Mouse (Mus musculus) myocyte (in vitro differentiated cells): Measurements from ENCODE around the gene Mlph. TPM values are rescaled to one million over a fixed set of nuclear protein-coding genes. Genes with fewer than 3 reads are reported as not detected.

Experiments used
- H3K27me3 ChIP-seq: one replicate; pipeline ENCODE4 v1.6.1; 2011; ENCODE audit not compliant: control insufficient read depth, insufficient read depth, insufficient read length
- H3K36me3 ChIP-seq: one replicate; pipeline ENCODE4 v1.6.1; 2011; ENCODE audit not compliant: control insufficient read depth, insufficient read depth
- H3K4me2 ChIP-seq: one replicate; pipeline ENCODE4 v1.6.1; 2011; ENCODE audit warnings: low read depth, control low read depth
- H3K4me3 ChIP-seq: one replicate; pipeline ENCODE4 v1.5.1; 2011; ENCODE audit warnings: mild to moderate bottlenecking, control low read depth, moderate library complexity
- H3K79me2 ChIP-seq: one replicate; pipeline ENCODE4 v1.6.1; 2011; ENCODE audit not compliant: control insufficient read depth, insufficient read depth
- H3ac ChIP-seq: one replicate; pipeline ENCODE4 v1.6.1; 2011; ENCODE audit not compliant: control insufficient read depth, insufficient read length
- CEBPB ChIP-seq: IDR thresholded peaks from 2 replicates; pipeline ENCODE4 v1.6.1; 2011; ENCODE audit warnings: mild to moderate bottlenecking, moderate library complexity; ENCODE audit not compliant: poor library complexity, insufficient read depth, severe bottlenecking
- E2F4 ChIP-seq: IDR thresholded peaks from one replicate; pipeline ENCODE4 v1.6.1; 2011; ENCODE audit warnings: mild to moderate bottlenecking, control low read depth, moderate library complexity; ENCODE audit not compliant: insufficient read depth
- MAX ChIP-seq: IDR thresholded peaks from one replicate; pipeline ENCODE4 v1.6.1; 2011; ENCODE audit warnings: low read depth, mild to moderate bottlenecking, control low read depth
- MYOD1 ChIP-seq, 3 experiments: IDR thresholded peaks; one replicate each; pipeline ENCODE4 v1.6.1; 2011; ENCODE audit warnings: control low read depth in 2 of 3, low read depth in 2 of 3, mild to moderate bottlenecking in 2 of 3, moderate library complexity in 1 of 3; ENCODE audit not compliant: insufficient read length in 2 of 3, control insufficient read depth in 1 of 3
- MYOG ChIP-seq, 3 experiments: IDR thresholded peaks; one replicate each; pipeline ENCODE4 v1.6.1; 2011; ENCODE audit warnings: control low read depth in 2 of 3, low read depth in 2 of 3, mild to moderate bottlenecking in 2 of 3; ENCODE audit not compliant: insufficient read length in 2 of 3, control insufficient read depth in 1 of 3, insufficient read depth in 1 of 3
- POLR2A ChIP-seq: IDR thresholded peaks from one replicate; pipeline ENCODE4 v1.6.1; 2011; ENCODE audit warnings: low read depth, mild to moderate bottlenecking, control low read depth, moderate library complexity; ENCODE audit not compliant: insufficient read length
- POLR2AphosphoS2 ChIP-seq: IDR thresholded peaks from one replicate; pipeline ENCODE4 v1.6.1; 2011; ENCODE audit warnings: low read depth, control low read depth; ENCODE audit not compliant: insufficient read length
- REST ChIP-seq: IDR thresholded peaks from one replicate; pipeline ENCODE4 v1.6.1; 2011; ENCODE audit warnings: mild to moderate bottlenecking, control low read depth, moderate library complexity; ENCODE audit not compliant: insufficient read depth, insufficient read length
- SRF ChIP-seq: IDR thresholded peaks from one replicate; pipeline ENCODE4 v1.6.1; 2011; ENCODE audit warnings: low read depth; ENCODE audit not compliant: control insufficient read depth, insufficient read length
- TCF12 ChIP-seq: IDR thresholded peaks from one replicate; pipeline ENCODE4 v1.6.1; 2011; ENCODE audit warnings: mild to moderate bottlenecking, control low read depth; ENCODE audit not compliant: poor library complexity, insufficient read depth, severe bottlenecking
- TCF3 ChIP-seq: IDR thresholded peaks from one replicate; pipeline ENCODE4 v1.6.1; 2011; ENCODE audit warnings: low read depth, control low read depth; ENCODE audit not compliant: insufficient read length
- USF1 ChIP-seq: IDR thresholded peaks from one replicate; pipeline ENCODE4 v1.6.1; 2011; ENCODE audit warnings: low read depth, mild to moderate bottlenecking, control low read depth, moderate library complexity
- polyA plus RNA-seq: library from polyadenylated mRNA; unstranded; fragments of >200 nt; fragmentation: generic; extraction: Trizol; gene quantifications from one replicate; pipeline ENCODE4 v1.2.1, GENCODE M21; 2012; ENCODE audit warnings: missing spikeins

Gene Mlph
- polyA plus RNA-seq, 1 experiment = 0.11 TPM

- Histone ChIP-seq H3K79me2 (no peaks in the 10 kb centered on the region), H3K27me3 (no peaks in the 10 kb centered on the region), H3K36me3 (no peaks in the 10 kb centered on the region), H3K4me2 (peak overlapping the region; percentile 4), H3ac (no peak overlapping the region), H3K4me3 (no peak overlapping the region)
- TF ChIP-seq TCF12 (no peak), SRF (no peak), TCF3 (no peak), USF1 (no peak), MYOD1 (IDR thresholded peaks at IDR 0.05; ENCODE audit: control insufficient read depth in 1 of 3, insufficient read length in 2 of 3, low read depth in 2 of 3) (no peak), E2F4 (no peak), REST (no peak)
These were observed 10.0 kb upstream of the Mlph start for GRCm38 (mm10) chr1:90904729-90905404.

GRCm38 (mm10) chr1:90906357-90906756 lies 8.5 kb upstream of the Mlph start:
- TF ChIP-seq MAX (no peak), TCF12 (no peak), POLR2AphosphoS2 (no peak), REST (no peak), TCF3 (no peak), SRF (no peak), USF1 (no peak), E2F4 (no peak), CEBPB (no peak), MYOD1 (IDR thresholded peaks at IDR 0.05; ENCODE audit: control insufficient read depth in 1 of 3, insufficient read length in 2 of 3, low read depth in 2 of 3) (no peak), MYOG (IDR thresholded peaks at IDR 0.05; ENCODE audit: control insufficient read depth in 1 of 3, insufficient read depth in 1 of 3, insufficient read length in 2 of 3, low read depth in 2 of 3) (no peak), POLR2A (no peak)
- Histone ChIP-seq H3K27me3 (no peaks in the 10 kb centered on the region), H3K4me2 (no peak overlapping the region), H3K79me2 (no peaks in the 10 kb centered on the region), H3K4me3 (no peak overlapping the region), H3ac (no peak overlapping the region), H3K36me3 (no peaks in the 10 kb centered on the region)

DNA sequence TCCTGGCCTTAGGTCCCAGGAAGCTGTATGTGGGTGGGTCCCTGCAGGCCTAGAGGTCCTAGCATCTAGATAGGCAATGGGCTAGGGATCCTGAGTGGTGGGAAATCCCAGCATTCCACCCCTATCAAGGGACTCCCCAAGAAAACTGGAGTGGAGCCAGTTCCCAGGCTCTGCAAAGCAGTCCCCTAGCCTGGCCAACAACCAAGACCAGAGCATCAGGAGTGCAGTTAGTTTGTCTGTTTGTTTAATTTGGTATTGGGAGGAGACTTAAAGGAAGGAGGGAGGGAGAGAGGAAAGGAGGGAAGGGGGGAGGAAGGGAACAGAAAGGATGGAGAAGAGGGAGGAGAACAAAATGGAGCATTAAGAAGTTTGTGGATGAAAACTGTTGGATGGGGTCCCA lies 5.7 kb upstream of the Mlph start:
- Histone ChIP-seq H3ac (no peak overlapping the region), H3K36me3 (no peaks in the 10 kb centered on the region), H3K4me2 (peak overlapping the region; percentile 83), H3K27me3 (no peaks in the 10 kb centered on the region), H3K4me3 (peak overlapping the region; percentile 17), H3K79me2 (no peaks in the 10 kb centered on the region)
- TF ChIP-seq TCF3 = no peak
- TF ChIP-seq SRF = no peak
- TF ChIP-seq MYOD1 (IDR thresholded peaks at IDR 0.05; ENCODE audit: control insufficient read depth in 1 of 3, insufficient read length in 2 of 3, low read depth in 2 of 3) = no peak
- no peak for TF ChIP-seq REST
- TF ChIP-seq MAX = no peak
- no peak for TF ChIP-seq POLR2A

DNA sequence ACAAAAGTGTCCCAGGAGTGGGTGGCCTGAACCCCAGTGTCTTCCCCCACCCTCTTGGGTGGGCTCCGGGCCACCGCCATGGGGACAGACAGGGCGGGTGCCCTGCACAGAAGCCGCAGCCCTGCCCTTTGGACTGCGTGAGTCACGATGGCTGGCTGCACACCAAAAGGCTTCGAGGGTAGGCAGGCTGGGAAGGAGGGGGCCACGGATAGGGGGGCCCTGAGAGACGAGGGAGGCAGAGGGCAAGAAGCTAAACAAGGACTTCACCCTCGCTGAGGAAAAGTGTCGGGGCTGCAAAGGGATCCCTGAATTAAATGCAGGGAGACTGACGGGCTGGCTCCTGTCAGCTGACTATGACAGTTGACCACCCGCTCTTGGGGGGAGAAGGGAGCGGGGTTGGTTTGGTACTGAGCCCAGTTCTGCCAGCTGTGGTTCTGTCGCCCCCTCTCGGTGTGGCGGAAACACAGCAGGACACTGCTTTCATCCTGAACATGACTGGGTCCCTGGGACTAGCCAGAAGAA lies 5.2 kb upstream of the Mlph start:
- Histone ChIP-seq H3K4me2 (peak overlapping the region; percentile 83), H3K4me3 (peak overlapping the region; percentile 17), H3ac (no peak overlapping the region)

DNA sequence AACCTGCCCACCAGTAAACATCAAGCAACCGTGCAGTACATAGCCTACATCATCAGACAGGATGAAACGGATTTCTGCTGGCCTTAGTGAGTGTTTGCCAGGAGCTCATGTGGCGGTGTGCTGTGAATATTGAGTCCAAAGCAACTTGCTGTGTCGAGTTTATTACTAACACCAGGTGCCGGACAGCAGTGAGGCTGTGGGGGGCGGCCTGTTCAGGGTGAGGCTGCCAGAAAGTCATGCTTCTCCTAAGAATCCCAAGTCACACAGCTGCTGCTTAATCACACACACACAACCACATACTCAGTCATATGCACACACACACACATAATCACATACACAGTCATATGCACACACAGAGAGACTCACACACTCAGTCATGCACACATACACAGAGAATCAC lies 1.7 kb upstream of the Mlph start:
- no peak overlapping the region for H3ac ChIP-seq
- H3K4me2 ChIP-seq = no peak overlapping the region
- no peaks in the 10 kb centered on the region for H3K79me2 ChIP-seq
- H3K4me3 ChIP-seq = no peak overlapping the region
- no peak for TF ChIP-seq POLR2AphosphoS2
- H3K27me3 ChIP-seq = no peaks in the 10 kb centered on the region
- no peaks in the 10 kb centered on the region for H3K36me3 ChIP-seq

More for the DNA sequence above, 5.2 kb upstream of the Mlph start:
- TF ChIP-seq REST = no peak
- no peak for TF ChIP-seq POLR2A
- TF ChIP-seq SRF = no peak
- no peak for TF ChIP-seq CEBPB
- TF ChIP-seq E2F4 = no peak
- TF ChIP-seq MYOD1 (IDR thresholded peaks at IDR 0.05; ENCODE audit: control insufficient read depth in 1 of 3, insufficient read length in 2 of 3, low read depth in 2 of 3) = peak in 2 of 3 experiments; percentile 14 to 44
- TF ChIP-seq USF1 = no peak
- peak in 1 of 3 experiments; percentile 53 for TF ChIP-seq MYOG (IDR thresholded peaks at IDR 0.05; ENCODE audit: control insufficient read depth in 1 of 3, insufficient read depth in 1 of 3, insufficient read length in 2 of 3, low read depth in 2 of 3)
- TF ChIP-seq TCF12 = no peak
- no peak for TF ChIP-seq MAX
- Histone ChIP-seq H3K27me3 (no peaks in the 10 kb centered on the region), H3K36me3 (no peaks in the 10 kb centered on the region), H3K79me2 (no peaks in the 10 kb centered on the region)

- Histone ChIP-seq H3K27me3 (no peaks in the 10 kb centered on the region), H3K4me2 (no peak overlapping the region)
- TF ChIP-seq E2F4 = no peak
- TF ChIP-seq CEBPB = no peak
These were observed 2.6 kb downstream of the Mlph start for GRCm38 (mm10) chr1:90917509-90917908.

More at GRCm38 (mm10) chr1:90917509-90917908, 2.6 kb downstream of the Mlph start:
- H3K79me2 ChIP-seq = no peaks in the 10 kb centered on the region
- no peaks in the 10 kb centered on the region for H3K36me3 ChIP-seq
- no peak overlapping the region for H3ac ChIP-seq
- H3K4me3 ChIP-seq = no peak overlapping the region
